Mouse (Mus musculus) adrenal gland, postnatal 25 days (tissue): ENCODE measurements around the gene Isl1. TPM values are rescaled to one million over a fixed set of nuclear protein-coding genes. Genes with fewer than 3 reads are reported as not detected.

Source experiments
- DNase-seq: peaks from one replicate; pipeline ENCODE4 v3.0.0; 2021; ENCODE audit warnings: mixed read lengths
- total RNA-seq: library from RNA; stranded (reverse); gene quantifications from 2 replicates; pipeline ENCODE4 v1.2.3, GENCODE M21; 2021

The Isl1 gene
- total RNA-seq, 1 experiment from 2014 or later, result 4.0 TPM

- no peak for DNase-seq
These were observed 14.8 kb downstream of the Isl1 start for GRCm38 (mm10) chr13:116294734-116295133.

DNA sequence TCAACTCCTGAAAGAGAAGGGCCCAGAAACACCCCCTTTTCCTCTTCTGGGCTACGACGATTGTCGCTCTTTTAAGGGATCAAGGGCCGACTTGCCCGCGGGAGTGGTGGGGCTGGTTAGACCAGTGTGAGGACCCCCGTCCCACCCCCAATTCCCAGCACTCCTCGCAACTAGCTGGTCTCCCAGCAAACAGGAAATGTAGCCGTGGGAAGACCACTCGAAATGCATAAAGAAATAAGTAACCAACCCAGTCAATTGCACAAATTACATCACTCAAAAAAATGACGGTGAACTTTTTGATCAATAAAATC lies 15.4 kb downstream of the Isl1 start:
- no peak for DNase-seq

GRCm38 (mm10) chr13:116293301-116294150 lies 16.0 kb downstream of the Isl1 start:
- no peak for DNase-seq

DNA sequence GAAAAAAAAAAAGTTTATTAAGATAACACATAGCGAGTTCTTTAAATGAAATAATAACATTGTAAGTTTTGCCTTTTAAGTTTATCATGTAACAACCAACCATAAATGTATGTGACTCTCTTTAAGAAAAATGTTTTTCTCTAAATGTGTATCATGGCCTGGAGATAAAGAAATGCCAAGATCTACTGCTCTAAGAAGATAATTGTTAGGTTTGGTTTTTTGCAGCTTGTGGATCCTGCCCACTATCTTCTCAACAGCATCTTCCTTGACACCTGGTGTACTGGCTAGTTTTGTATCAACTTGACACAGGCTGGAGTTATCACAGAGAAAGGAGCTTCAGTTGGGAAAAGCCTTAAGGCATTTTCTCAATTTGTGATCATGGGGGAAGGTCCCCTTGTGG lies 19.8 kb downstream of the Isl1 start:
- DNase-seq, result no peak

DNA sequence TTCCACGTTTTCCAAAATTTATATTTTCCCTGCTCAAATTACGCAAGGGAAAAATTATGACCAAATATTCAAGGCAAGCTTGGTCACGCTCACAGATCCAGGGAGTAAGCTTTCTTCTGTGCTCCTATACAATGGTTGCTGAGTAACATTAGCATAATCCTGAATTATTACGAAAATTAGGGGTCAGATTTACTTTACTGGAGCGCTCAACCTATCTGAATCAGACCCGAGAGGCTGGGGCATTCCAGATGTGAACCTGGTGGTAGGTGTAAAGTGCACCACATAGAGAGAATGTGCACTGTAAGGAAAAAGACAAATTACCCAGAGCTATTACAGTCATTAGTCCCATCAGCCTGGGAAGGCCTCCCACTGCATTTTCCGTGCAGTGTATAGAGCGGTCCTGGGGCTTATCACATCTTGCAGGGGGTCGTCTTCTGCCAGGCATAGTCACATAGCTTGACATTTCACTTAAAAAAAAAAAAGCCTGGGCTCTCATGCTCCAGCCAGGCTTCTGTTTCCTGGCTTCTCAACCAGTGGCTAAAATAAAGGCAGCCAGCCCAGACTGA lies 30.2 kb downstream of the Isl1 start:
- no peak for DNase-seq
